Mouse (Mus musculus) forebrain, embryonic 13.5 days (tissue): Measurements from ENCODE around the gene Pcyox1. TPM values are rescaled to one million over a fixed set of nuclear protein-coding genes. Genes with fewer than 3 reads are reported as not detected.
"Not testable (repeated sequence)": the region's sequence is repeated elsewhere in the genome, so short reads cannot be mapped to it uniquely, and the experiment has no call there.

Source experiments
- ATAC-seq: fragments of 200-750 bp; cut with Nextera tagmentation; 2 replicates; pipeline ENCODE4 v1.8.0; 2017
- H3K27ac ChIP-seq: fragments of 300-500 bp; sonication (generic); 2 replicates; pipeline ENCODE4 v1.5.1; 2015; ENCODE audit warnings: inconsistent platforms, mild to moderate bottlenecking, moderate library complexity
- H3K27me3 ChIP-seq: fragments of 300-500 bp; sonication (generic); 2 replicates; pipeline ENCODE4 v1.6.1; 2015; ENCODE audit warnings: mild to moderate bottlenecking, inconsistent platforms
- H3K36me3 ChIP-seq: fragments of 300-500 bp; sonication (generic); 2 replicates; pipeline ENCODE4 v1.6.1; 2015; ENCODE audit warnings: mild to moderate bottlenecking, inconsistent platforms; ENCODE audit not compliant: poor library complexity, severe bottlenecking
- H3K4me1 ChIP-seq: fragments of 300-500 bp; sonication (generic); 2 replicates; pipeline ENCODE4 v1.6.1; 2015; ENCODE audit warnings: inconsistent platforms
- H3K4me2 ChIP-seq: fragments of 300-500 bp; sonication (generic); 2 replicates; pipeline ENCODE4 v1.6.1; 2015; ENCODE audit warnings: inconsistent platforms, mild to moderate bottlenecking, moderate library complexity
- H3K4me3 ChIP-seq: fragments of 300-500 bp; sonication (generic); 2 replicates; pipeline ENCODE4 v1.5.1; 2015; ENCODE audit warnings: mild to moderate bottlenecking, inconsistent platforms
- H3K9ac ChIP-seq: fragments of 300-500 bp; sonication (generic); 2 replicates; pipeline ENCODE4 v1.6.1; 2015; ENCODE audit warnings: mild to moderate bottlenecking, inconsistent platforms
- H3K9me3 ChIP-seq: fragments of 300-500 bp; sonication (generic); replicated peaks from 2 replicates; pipeline ENCODE4 v1.6.1; 2016; ENCODE audit warnings: inconsistent platforms
- WGBS: fragments of 180-500 bp; shearing (Covaris S2); methylation state at CpG from one replicate; pipeline ENCODE4 v1.1.7; 2015; 5-methylcytosine and 5-hydroxymethylcytosine counted together
- polyA plus RNA-seq: library from polyadenylated mRNA; unstranded; fragments of >200 nt; fragmentation: Nextera tagmentation; extraction: Ambion mirVana; gene quantifications from 2 replicates; pipeline ENCODE4 v1.2.1, GENCODE M21; 2015

Pcyox1 gene
- polyA plus RNA-seq, 1 experiment from 2014 or later = 97.5 TPM

GRCm38 (mm10) chr6:86395021-86395420 is 1.9 kb downstream of the Pcyox1 start:
- Histone ChIP-seq H3K9me3 (no peaks in the 10 kb centered on the region), H3K27me3 (no peaks in the 10 kb centered on the region), H3K36me3 (peaks cover 42% of the 10 kb centered on the region), H3K9ac (peak overlapping the region; percentile 95), H3K4me2 (peak overlapping the region; percentile 86), H3K4me3 (peak overlapping the region; percentile 97), H3K4me1 (peaks cover 33% of the 10 kb centered on the region), H3K27ac (no peak overlapping the region)
- ATAC-seq = no peak
- WGBS = 84% methylated on average over 9 of the region's 9 CpGs

GRCm38 (mm10) chr6:86394078-86394720 is 2.8 kb downstream of the Pcyox1 start:
- Histone ChIP-seq H3K4me3 (no peak overlapping the region), H3K27ac (no peak overlapping the region), H3K36me3 (peaks cover 50% of the 10 kb centered on the region), H3K4me1 (peaks cover 33% of the 10 kb centered on the region), H3K27me3 (no peaks in the 10 kb centered on the region), H3K4me2 (no peak overlapping the region), H3K9ac (no peak overlapping the region), H3K9me3 (no peaks in the 10 kb centered on the region)
- WGBS = 90% methylated on average over 17 of the region's 17 CpGs
- ATAC-seq = no peak

- no peak overlapping the region for H3K4me3 ChIP-seq
- no peak for ATAC-seq
- H3K27me3 ChIP-seq = no peaks in the 10 kb centered on the region
- H3K9me3 ChIP-seq = no peaks in the 10 kb centered on the region
- WGBS = 82% methylated on average over 1 of the region's 1 CpGs
- peaks cover 60% of the 10 kb centered on the region for H3K36me3 ChIP-seq
- H3K9ac ChIP-seq = no peak overlapping the region
- H3K4me1 ChIP-seq = peaks cover 33% of the 10 kb centered on the region
- no peak overlapping the region for H3K27ac ChIP-seq
- no peak overlapping the region for H3K4me2 ChIP-seq
Observed at GRCm38 (mm10) chr6:86393187-86393586, 3.8 kb downstream of the Pcyox1 start.

GRCm38 (mm10) chr6:86391326-86391725 is 5.6 kb downstream of the Pcyox1 start:
- H3K4me3 ChIP-seq = no peak overlapping the region
- whole genome bisulfite sequencing = 95% methylated on average over 5 of the region's 5 CpGs
- no peak for ATAC-seq

GRCm38 (mm10) chr6:86388461-86388860 is 8.5 kb downstream of the Pcyox1 start:
- H3K4me3 ChIP-seq = no peak overlapping the region
- H3K9me3 ChIP-seq = no peaks in the 10 kb centered on the region
- WGBS = 87% methylated on average over 18 of the region's 18 CpGs
- H3K36me3 ChIP-seq = peaks cover 86% of the 10 kb centered on the region
- H3K4me1 ChIP-seq = no peaks in the 10 kb centered on the region
- H3K27me3 ChIP-seq = no peaks in the 10 kb centered on the region
- no peak overlapping the region for H3K4me2 ChIP-seq
- no peak for ATAC-seq
- no peak overlapping the region for H3K27ac ChIP-seq
- no peak overlapping the region for H3K9ac ChIP-seq

More at GRCm38 (mm10) chr6:86391326-86391725, 5.6 kb downstream of the Pcyox1 start:
- Histone ChIP-seq H3K4me2 (no peak overlapping the region), H3K36me3 (peaks cover 78% of the 10 kb centered on the region), H3K27me3 (no peaks in the 10 kb centered on the region), H3K4me1 (peaks cover 26% of the 10 kb centered on the region), H3K9me3 (no peaks in the 10 kb centered on the region), H3K27ac (no peak overlapping the region), H3K9ac (no peak overlapping the region)

- no peaks in the 10 kb centered on the region for H3K27me3 ChIP-seq
- ATAC-seq = no peak
- H3K36me3 ChIP-seq = peaks cover 77% of the 10 kb centered on the region
- WGBS = 89% methylated on average over 12 of the region's 12 CpGs
- no peak overlapping the region for H3K27ac ChIP-seq
- no peaks in the 10 kb centered on the region for H3K9me3 ChIP-seq
- H3K4me2 ChIP-seq = no peak overlapping the region
- no peak overlapping the region for H3K9ac ChIP-seq
- H3K4me3 ChIP-seq = no peak overlapping the region
- H3K4me1 ChIP-seq = no peaks in the 10 kb centered on the region
Observed at GRCm38 (mm10) chr6:86387313-86387712, 9.6 kb downstream of the Pcyox1 start.

- no peaks in the 10 kb centered on the region for H3K9me3 ChIP-seq
- no peak for ATAC-seq
- 90% methylated on average over 5 of the region's 5 CpGs for WGBS
Observed at GRCm38 (mm10) chr6:86385362-86386104, 11.4 kb downstream of the Pcyox1 start.

GRCm38 (mm10) chr6:86384692-86385091 is 12.3 kb downstream of the Pcyox1 start:
- no peak for ATAC-seq
- no peak overlapping the region for H3K9ac ChIP-seq
- 76% methylated on average over 4 of the region's 4 CpGs for WGBS
- H3K4me1 ChIP-seq = no peaks in the 10 kb centered on the region
- peaks cover 55% of the 10 kb centered on the region for H3K36me3 ChIP-seq
- no peaks in the 10 kb centered on the region for H3K27me3 ChIP-seq
- H3K4me2 ChIP-seq = no peak overlapping the region
- H3K9me3 ChIP-seq = no peaks in the 10 kb centered on the region
- no peak overlapping the region for H3K27ac ChIP-seq
- no peak overlapping the region for H3K4me3 ChIP-seq

More at GRCm38 (mm10) chr6:86385362-86386104, 11.4 kb downstream of the Pcyox1 start:
- H3K27ac ChIP-seq = no peak overlapping the region
- no peak overlapping the region for H3K9ac ChIP-seq
- H3K4me2 ChIP-seq = no peak overlapping the region
- no peaks in the 10 kb centered on the region for H3K27me3 ChIP-seq
- H3K4me3 ChIP-seq = no peak overlapping the region
- no peaks in the 10 kb centered on the region for H3K4me1 ChIP-seq
- H3K36me3 ChIP-seq = peaks cover 59% of the 10 kb centered on the region

- H3K36me3 ChIP-seq = peaks cover 55% of the 10 kb centered on the region
- no peak for ATAC-seq
- H3K4me1 ChIP-seq = no peaks in the 10 kb centered on the region
- WGBS = 55% methylated on average over 16 of the region's 16 CpGs
- H3K9ac ChIP-seq = no peak overlapping the region
- H3K4me3 ChIP-seq = no peak overlapping the region
- no peak overlapping the region for H3K4me2 ChIP-seq
- no peaks in the 10 kb centered on the region for H3K27me3 ChIP-seq
- H3K27ac ChIP-seq = no peak overlapping the region
- H3K9me3 ChIP-seq = no peaks in the 10 kb centered on the region
Observed at GRCm38 (mm10) chr6:86383370-86383769, 13.6 kb downstream of the Pcyox1 start.

GRCm38 (mm10) chr6:86382551-86382950 is 14.4 kb downstream of the Pcyox1 start:
- peaks cover 55% of the 10 kb centered on the region for H3K36me3 ChIP-seq
- H3K4me3 ChIP-seq = no peak overlapping the region
- H3K27ac ChIP-seq = no peak overlapping the region
- no peak overlapping the region for H3K9ac ChIP-seq
- no peaks in the 10 kb centered on the region for H3K4me1 ChIP-seq
- no peaks in the 10 kb centered on the region for H3K9me3 ChIP-seq
- no peak overlapping the region for H3K4me2 ChIP-seq
- H3K27me3 ChIP-seq = no peaks in the 10 kb centered on the region
- ATAC-seq = no peak

- H3K4me2 ChIP-seq, H3K9ac ChIP-seq, H3K27me3 ChIP-seq, ATAC-seq, H3K27ac ChIP-seq, H3K9me3 ChIP-seq, H3K4me1 ChIP-seq, H3K4me3 ChIP-seq: not testable (repeated sequence)
- peaks cover 54% of the 10 kb centered on the region for H3K36me3 ChIP-seq
- 80% methylated on average over 8 of the region's 8 CpGs for WGBS
Observed at GRCm38 (mm10) chr6:86380112-86380511, 16.8 kb downstream of the Pcyox1 start.

- peaks cover 50% of the 10 kb centered on the region for H3K36me3 ChIP-seq
- no peaks in the 10 kb centered on the region for H3K27me3 ChIP-seq
- no peaks in the 10 kb centered on the region for H3K9me3 ChIP-seq
- H3K4me3 ChIP-seq = no peak overlapping the region
- H3K27ac ChIP-seq = no peak overlapping the region
- no peak for ATAC-seq
- H3K4me1 ChIP-seq = peaks cover 3% of the 10 kb centered on the region
- 77% methylated on average over 3 of the region's 3 CpGs for WGBS
- H3K4me2 ChIP-seq = no peak overlapping the region
- H3K9ac ChIP-seq = no peak overlapping the region
Observed at GRCm38 (mm10) chr6:86378341-86378740, 18.6 kb downstream of the Pcyox1 start.
